Mouse (Mus musculus): ENCODE measurements around the gene Kpna4. TPM values are rescaled to one million over a fixed set of nuclear protein-coding genes. Genes with fewer than 3 reads are reported as not detected.
"Not testable (repeated sequence)": the region's sequence is repeated elsewhere in the genome, so short reads cannot be mapped to it uniquely, and the experiment has no call there.

Gene Kpna4
- polyA plus RNA-seq, 1 experiment = 33.9 TPM

- no peak for DNase-seq (ENCODE audit: low spot score)
These were observed 17.8 kb downstream of the Kpna4 start for GRCm38 (mm10) chr3:69109079-69109478.

GRCm38 (mm10) chr3:69094456-69094855 is 32.5 kb downstream of the Kpna4 start:
- no peak for DNase-seq (ENCODE audit: low spot score)

GRCm38 (mm10) chr3:69064005-69064404 is 62.9 kb downstream of the Kpna4 start:
- no peak for DNase-seq (ENCODE audit: low spot score)

- DNase-seq (ENCODE audit: low spot score) = no peak
These were observed 64.1 kb downstream of the Kpna4 start for GRCm38 (mm10) chr3:69062764-69063163.

- DNase-seq (ENCODE audit: low spot score) = no peak
These were observed 66.2 kb downstream of the Kpna4 start for GRCm38 (mm10) chr3:69060672-69061071.

- DNase-seq (ENCODE audit: low spot score) = no peak
These were observed 71.0 kb downstream of the Kpna4 start for GRCm38 (mm10) chr3:69055871-69056270.

- DNase-seq (ENCODE audit: low spot score) = no peak
These were observed 72.0 kb downstream of the Kpna4 start for GRCm38 (mm10) chr3:69054760-69055432.

GRCm38 (mm10) chr3:69051894-69052293 is 75.0 kb downstream of the Kpna4 start:
- no peak for DNase-seq (ENCODE audit: low spot score)

GRCm38 (mm10) chr3:69049011-69049410 is 77.9 kb downstream of the Kpna4 start:
- DNase-seq (ENCODE audit: low spot score) = no peak

- DNase-seq (ENCODE audit: low spot score) = no peak
These were observed 79.2 kb downstream of the Kpna4 start for GRCm38 (mm10) chr3:69047684-69048083.

GRCm38 (mm10) chr3:69046509-69046908 is 80.4 kb downstream of the Kpna4 start:
- no peak for DNase-seq (ENCODE audit: low spot score)

- no peak for DNase-seq (ENCODE audit: low spot score)
These were observed 81.2 kb downstream of the Kpna4 start for GRCm38 (mm10) chr3:69045750-69046149.

GRCm38 (mm10) chr3:69045400-69045703 is 81.6 kb downstream of the Kpna4 start:
- no peak for DNase-seq (ENCODE audit: low spot score)

- DNase-seq (ENCODE audit: low spot score) = peak; percentile 90
These were observed 82.1 kb downstream of the Kpna4 start, which contains the start of gene Trim59 for GRCm38 (mm10) chr3:69044645-69045399. Gene Trim59 (minus strand): TSS chr3:69044755.

GRCm38 (mm10) chr3:69044167-69044591 is 82.7 kb downstream of the Kpna4 start:
- DNase-seq (ENCODE audit: low spot score) = no peak

GRCm38 (mm10) chr3:69041298-69041697 is 85.6 kb downstream of the Kpna4 start:
- DNase-seq (ENCODE audit: low spot score) = no peak

GRCm38 (mm10) chr3:69040105-69040504 is 86.8 kb downstream of the Kpna4 start:
- no peak for DNase-seq (ENCODE audit: low spot score)

- DNase-seq (ENCODE audit: low spot score) = no peak
These were observed 100.7 kb downstream of the Kpna4 start for GRCm38 (mm10) chr3:69026133-69026783.

GRCm38 (mm10) chr3:69020764-69021163 is 106.1 kb downstream of the Kpna4 start:
- DNase-seq (ENCODE audit: low spot score) = no peak

- DNase-seq (ENCODE audit: low spot score) = no peak
These were observed 106.6 kb downstream of the Kpna4 start for GRCm38 (mm10) chr3:69020285-69020684.

- not testable (repeated sequence) for DNase-seq (ENCODE audit: low spot score)
These were observed 108.3 kb downstream of the Kpna4 start for GRCm38 (mm10) chr3:69018635-69019034.

- DNase-seq (ENCODE audit: low spot score) = no peak
These were observed 109.7 kb downstream of the Kpna4 start for GRCm38 (mm10) chr3:69017181-69017580.
